Mouse (Mus musculus) kidney, adult 18-20 months (tissue): Measurements from ENCODE around the gene Samd8.
A peak's percentile ranks its signal among the peaks of the same experiment; 100 is the strongest.

Experiments
- DNase-seq: peaks from one replicate; pipeline ENCODE4 v3.0.0; 2021

Gene Samd8

DNA sequence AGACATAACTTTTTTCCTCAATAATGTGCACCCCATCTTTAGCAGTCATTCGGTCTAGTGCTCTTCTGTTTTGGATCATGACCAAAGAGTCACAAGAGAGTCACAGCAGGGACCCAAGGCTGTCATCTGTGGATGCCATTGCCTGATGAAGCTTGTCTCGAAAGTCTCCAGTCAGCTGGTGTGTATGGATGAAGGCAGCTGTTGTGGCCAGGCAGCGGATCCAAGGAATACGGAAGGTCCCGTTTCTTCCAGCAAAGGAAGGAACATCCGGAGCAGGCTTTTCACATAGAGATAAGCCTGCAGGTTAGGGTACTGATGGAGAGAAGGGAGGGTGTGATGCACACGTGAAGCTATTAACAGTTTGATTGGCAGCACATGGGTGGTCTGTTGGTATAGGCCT, 51.3 kb downstream of the Samd8 start:
- DNase-seq, result no peak

DNA sequence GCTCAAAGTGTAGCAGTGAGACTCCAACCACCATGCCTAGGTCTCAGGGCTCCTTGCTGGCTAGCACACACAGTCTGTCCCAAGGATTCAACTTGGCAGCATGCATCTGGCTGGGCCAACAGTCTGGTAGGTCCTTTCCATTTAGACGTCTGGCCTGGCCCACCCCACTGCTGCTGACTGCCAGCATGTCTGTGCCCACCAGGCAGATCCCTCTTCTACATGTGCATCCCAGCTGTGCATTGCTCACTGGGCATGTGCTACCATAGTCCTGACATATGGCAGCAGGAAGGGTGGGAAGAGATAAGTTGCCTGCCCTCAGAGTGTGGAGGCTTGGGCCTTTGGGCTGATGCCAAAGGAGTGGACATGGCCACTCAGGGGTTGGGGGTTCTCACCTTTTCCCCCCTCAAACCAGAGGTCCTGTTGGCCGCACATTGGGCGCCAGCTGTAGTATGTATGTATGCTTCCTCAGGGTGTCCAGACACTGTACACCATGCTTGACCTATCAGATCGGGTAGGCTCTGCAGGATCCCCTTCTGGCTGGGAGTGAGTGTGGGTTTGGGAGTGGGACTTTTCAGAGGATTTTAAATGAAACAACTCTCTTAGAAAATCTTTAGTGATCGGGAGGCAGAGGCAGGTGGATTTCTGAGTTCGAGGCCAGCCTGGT, 52.3 kb downstream of the Samd8 start:
- DNase-seq, result no peak

DNA sequence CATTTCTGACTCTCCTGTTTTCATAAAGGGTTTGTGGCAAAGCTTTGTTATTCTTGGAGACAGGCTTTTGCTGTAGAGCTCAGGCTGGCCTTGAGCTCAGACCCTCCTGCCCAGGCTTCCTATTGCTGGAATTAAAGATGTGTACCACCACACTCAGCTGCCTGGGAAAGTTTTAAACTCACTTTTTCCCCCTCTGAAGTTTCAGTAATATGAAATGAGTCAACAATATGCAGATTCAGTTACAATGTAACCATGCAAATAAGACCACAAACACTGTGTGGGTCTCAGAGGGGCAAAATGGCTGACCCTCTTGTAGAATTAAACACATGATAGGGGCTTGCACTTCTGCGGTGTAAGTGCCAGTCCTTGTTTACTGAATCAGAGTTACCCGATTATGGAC, 55.9 kb downstream of the Samd8 start:
- DNase-seq, result no peak

DNA sequence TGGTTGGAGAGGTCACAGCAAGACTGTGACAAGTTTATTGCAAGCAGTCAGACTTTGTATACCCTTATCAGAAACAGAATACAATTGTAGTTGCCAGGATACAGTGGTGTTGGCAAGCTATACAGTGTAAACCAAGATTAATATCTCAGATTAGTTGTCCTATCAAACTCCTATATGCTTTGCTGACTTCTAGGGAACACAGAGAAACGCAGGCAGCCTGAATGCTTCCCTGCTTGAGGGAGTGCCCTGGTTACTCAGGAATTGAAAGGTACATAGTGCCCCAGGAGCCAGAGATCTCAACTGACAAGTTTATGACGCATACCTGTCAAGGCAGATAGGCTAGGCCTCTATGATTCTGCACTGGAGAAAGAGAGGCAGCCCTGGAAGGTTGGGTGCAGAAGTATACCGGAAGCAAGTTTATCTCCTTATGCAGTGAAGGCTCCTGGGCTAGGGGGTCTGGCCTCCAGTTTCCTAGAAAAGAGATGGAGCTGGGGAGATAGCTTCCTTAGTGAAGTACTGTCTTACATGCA, 56.4 kb downstream of the Samd8 start:
- DNase-seq, result no peak

GRCm38 (mm10) chr14:21808208-21808922, 58.0 kb downstream of the Samd8 start:
- no peak for DNase-seq

DNA sequence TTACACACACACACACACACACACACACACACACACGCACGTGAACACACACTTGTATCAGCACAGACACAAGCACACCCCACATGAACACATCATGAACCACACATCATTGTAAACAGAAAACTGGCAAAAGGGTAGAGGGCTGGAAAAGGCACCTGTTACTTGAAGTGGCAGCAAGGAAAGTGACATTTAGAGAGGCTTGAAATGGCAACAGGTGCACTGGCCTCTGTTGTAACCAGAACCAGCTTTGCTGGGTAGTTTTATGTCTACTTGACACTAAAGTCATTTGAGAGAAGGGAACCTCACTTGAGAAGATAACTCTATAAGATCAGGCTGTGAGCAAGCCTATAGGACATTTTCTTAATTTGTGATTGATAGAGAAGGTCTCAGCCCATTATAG, 59.1 kb downstream of the Samd8 start:
- no peak for DNase-seq

- DNase-seq, result no peak
These were observed 61.0 kb downstream of the Samd8 start for GRCm38 (mm10) chr14:21811301-21811700.

GRCm38 (mm10) chr14:21811744-21812393, 61.5 kb downstream of the Samd8 start:
- DNase-seq, result no peak

- peak; percentile 83 for DNase-seq
These were observed 62.3 kb downstream of the Samd8 start for GRCm38 (mm10) chr14:21812590-21813162.

GRCm38 (mm10) chr14:21813216-21813615, 62.9 kb downstream of the Samd8 start:
- no peak for DNase-seq

DNA sequence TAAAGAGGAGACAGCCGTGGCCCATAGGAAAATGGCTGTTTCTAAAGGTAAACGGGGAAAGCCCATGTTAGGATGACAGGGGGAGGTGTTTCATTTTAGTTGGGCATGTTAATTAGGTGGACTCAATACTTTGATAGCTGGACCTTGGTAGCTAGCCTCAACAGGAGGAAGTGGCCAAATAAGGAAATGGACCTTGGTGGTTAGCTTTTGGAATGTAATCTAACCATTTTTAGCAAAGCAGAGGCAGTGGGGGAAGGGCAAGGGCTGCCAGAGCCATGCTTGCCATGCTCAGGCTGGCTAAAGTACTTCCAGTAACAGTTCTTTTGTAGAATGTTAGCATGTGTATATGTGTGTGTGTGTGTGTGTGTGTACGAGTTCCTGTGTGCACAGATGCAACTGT, 63.5 kb downstream of the Samd8 start:
- no peak for DNase-seq

GRCm38 (mm10) chr14:21814606-21815005, 64.3 kb downstream of the Samd8 start:
- no peak for DNase-seq

GRCm38 (mm10) chr14:21816255-21816654, 65.9 kb downstream of the Samd8 start:
- no peak for DNase-seq

- no peak for DNase-seq
These were observed 67.1 kb downstream of the Samd8 start for GRCm38 (mm10) chr14:21817453-21817852.

DNA sequence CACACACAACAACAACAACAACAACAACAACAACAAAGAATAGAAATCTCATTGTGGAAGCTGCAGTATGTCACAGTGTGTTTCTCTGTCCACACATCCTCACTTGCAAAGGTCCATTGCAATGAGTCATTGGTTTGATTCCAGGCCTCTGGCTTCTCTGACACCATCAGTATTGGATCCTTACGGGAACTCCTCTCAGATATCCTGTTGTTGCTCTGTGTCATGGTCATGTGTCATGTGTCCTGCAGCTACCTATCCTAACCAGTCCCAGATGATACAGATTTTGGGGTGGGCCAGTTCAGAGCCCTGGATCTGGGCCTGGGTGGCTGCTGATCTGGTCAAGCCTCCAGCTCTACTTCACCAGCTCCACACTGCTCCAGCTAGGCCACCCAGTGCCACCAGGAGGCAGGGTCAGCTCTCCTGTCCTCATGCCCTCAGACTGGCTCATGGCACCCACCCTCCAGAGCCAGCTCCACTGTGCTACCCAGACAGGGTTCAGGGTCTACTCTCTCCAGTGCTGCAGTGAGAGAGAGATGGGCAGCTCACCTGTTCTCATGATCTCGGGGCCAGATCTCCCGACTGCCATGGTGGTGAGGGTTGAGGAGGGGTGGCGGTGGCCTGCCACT, 70.7 kb downstream of the Samd8 start:
- DNase-seq, result no peak

- DNase-seq, result no peak
These were observed 72.0 kb downstream of the Samd8 start for GRCm38 (mm10) chr14:21822307-21822706.

DNA sequence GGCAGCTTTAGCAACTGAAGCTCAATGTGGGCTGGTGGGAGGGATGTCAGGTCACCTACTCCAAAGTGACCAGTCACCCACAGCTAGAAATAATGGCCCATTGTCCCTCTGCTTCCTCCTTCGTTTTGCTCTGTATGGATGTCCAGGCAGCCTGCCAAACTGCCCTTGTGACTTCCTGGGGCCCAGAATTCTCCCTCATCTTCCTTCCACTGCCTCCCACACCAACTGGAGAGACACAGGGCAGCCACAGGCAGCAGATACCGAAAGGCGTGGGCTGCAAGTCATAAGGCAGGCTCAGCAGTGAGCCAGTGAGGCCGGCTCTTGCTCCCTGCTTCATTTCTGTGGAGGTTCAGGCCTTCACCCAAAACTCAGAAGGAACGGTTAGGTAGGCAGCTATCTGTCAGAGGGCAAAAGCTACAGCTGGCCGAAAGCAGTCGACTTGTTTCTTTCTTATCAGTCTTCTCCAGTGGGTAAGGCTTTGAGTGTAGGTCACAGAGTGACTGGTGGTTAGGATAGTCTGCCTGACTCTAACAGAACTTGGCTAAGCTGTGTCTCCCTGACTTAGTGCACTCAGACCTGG, 72.6 kb downstream of the Samd8 start:
- peak; percentile 79 for DNase-seq

DNA sequence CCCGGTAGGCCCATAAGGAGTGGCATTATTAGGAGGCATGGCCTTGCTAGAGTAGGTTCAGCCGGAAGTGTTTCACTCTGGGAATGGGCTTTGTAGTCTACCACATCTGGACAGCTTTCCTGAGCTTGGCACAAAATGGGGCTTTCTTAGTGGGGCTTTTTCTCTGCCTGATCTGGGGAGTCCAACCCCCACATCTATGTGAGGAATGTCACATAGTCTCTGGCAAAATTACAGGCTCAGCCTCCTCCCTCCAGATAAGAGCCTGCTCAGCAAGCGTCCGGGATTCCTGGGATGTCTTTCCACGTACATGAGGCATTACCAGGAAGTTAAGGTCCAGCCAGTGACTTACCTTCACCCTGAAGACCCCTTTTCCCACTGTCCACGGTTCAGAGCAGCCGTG, 73.6 kb downstream of the Samd8 start:
- no peak for DNase-seq

GRCm38 (mm10) chr14:21824938-21825337, 74.6 kb downstream of the Samd8 start, which contains the start of gene Vdac2:
Vdac2 (plus strand) TSS chr14:21825238.
- DNase-seq, result no peak

DNA sequence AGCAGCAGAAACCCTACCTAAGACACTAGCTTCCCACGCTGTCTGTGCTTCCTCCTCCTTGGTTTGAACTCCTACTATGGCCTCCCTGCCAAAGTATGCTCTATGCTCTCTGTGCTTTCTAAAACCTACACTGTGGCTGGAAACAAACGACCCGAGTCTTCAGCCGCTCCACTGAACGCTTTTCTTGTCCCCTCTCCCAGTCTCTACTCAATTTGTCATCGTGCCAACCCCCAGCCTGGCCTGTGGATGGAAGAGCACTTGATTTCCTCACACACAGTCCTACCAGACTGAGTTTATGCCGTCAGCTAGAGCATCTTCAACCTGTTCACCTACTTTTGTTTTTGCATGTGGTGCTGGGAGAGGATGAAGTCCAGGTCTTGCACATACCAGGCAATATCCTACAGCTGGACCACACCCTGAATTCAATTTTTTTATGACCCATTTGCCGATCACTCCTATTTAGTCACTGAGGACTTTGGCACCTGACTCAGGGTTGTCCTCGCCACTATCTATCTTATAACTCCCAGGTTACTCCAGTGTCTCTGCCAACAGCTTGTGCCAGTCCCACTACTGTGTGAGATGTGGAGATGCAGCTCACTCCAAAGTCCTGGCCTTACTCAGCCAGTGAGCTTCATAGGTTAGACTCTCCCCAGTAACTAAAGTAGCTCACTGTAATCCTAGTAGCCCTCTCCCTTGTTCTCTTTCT, 75.6 kb downstream of the Samd8 start:
- DNase-seq, result no peak

- peak; percentile 99 for DNase-seq
These were observed 80.8 kb downstream of the Samd8 start for GRCm38 (mm10) chr14:21830876-21831767.
